ENCODE assay signal across 25 mouse cellular contexts in the genomic region with DNA sequence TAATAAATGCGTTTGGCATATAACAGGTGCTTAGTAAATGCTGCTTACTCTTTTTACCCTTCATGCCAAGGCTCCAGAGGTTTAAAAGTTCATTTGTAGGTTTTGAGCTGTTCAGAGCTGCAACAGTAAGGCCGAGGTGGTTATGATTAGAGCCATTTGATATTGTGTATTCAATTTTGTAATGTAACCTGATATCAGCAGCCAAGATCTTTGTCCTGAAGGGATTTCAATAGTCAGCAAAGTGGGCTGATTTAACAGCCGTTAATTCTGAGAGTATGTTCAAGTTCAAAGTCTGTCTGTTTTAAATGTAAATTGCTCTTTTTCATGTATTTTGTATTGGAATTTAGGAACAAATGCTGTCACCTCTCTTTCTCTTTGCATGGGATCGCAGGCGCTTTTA. TPM values are rescaled to one million over a fixed set of nuclear protein-coding genes. Genes with fewer than 3 reads are reported as not detected.
"Had no signal": no experiment of that assay in that cellular context is flagged by ENCODE, and none has a peak within 500 bp of the region (broad histone marks: within the 10 kb centered on the region; RNA-seq: fewer than 3 reads in every experiment).

No protein-coding gene starts in this region.

- H3K4me2 ChIP-seq: liver, embryonic 12.5 days; lung, embryonic 14.5 days; neural tube, embryonic 13.5 days; neural tube, embryonic 15.5 days had no signal

- H3K9me3 ChIP-seq: liver, embryonic 12.5 days; neural tube, embryonic 13.5 days; neural tube, embryonic 15.5 days had no signal

- H3K4me3 ChIP-seq: liver, embryonic 12.5 days; myocyte; neural tube, embryonic 13.5 days; neural tube, embryonic 15.5 days had no signal

- H3K27ac ChIP-seq: liver, embryonic 12.5 days; liver, embryonic 14.5 days; neural tube, embryonic 13.5 days; neural tube, embryonic 15.5 days had no signal

- H3K9ac ChIP-seq: liver, embryonic 12.5 days; liver, embryonic 14.5 days; lung, embryonic 14.5 days; neural tube, embryonic 13.5 days; neural tube, embryonic 15.5 days had no signal

- ATAC-seq: liver, embryonic 12.5 days had no signal

- DNase-seq: lung, adult 18-20 months; lung, embryonic 14.5 days; lung, postnatal 10 days; lung, postnatal 4 days; retina, postnatal 1 day; right cerebral cortex, adult 18-20 months; right cerebral cortex, postnatal 25 days; right cerebral cortex, postnatal 4 days; spleen, adult 18-20 months; thymus, adult 18-20 months; thymus, postnatal 14 days; thymus, postnatal 36 days had no signal

- H3K36me3 ChIP-seq: liver, embryonic 12.5 days; neural tube, embryonic 13.5 days; neural tube, embryonic 15.5 days had no signal

RNA-seq across cellular contexts. Expression of a gene that starts 33.8 kb away (rescaled TPM):
- total RNA-seq: megakaryocyte, adult 5-6 weeks; megakaryocyte-erythroid progenitor cell, adult 5-6 weeks had no signal
- polyA plus RNA-seq: liver, embryonic 12.5 days; liver, embryonic 16.5 days; lung, embryonic 14.5 days; lung, embryonic 16.5 days; myocyte; neural tube, embryonic 13.5 days; small intestine, adult 2 months; stomach, embryonic 14.5 days; stomach, embryonic 16.5 days; thymus, postnatal 0 days had no signal
